Mouse (Mus musculus) neutrophil, adult 5-6 weeks (primary cell): ENCODE results near the gene Rb1. TPM values are rescaled to one million over a fixed set of nuclear protein-coding genes. Genes with fewer than 3 reads are reported as not detected.

ENCODE experiments used
- ATAC-seq: fragments of 151-379, 151-347 bp; 2 replicates; pipeline ENCODE4 v1.8.0; 2017; ENCODE audit warnings: mild to moderate bottlenecking, moderate TSS enrichment; ENCODE audit not compliant: insufficient number of reproducible peaks, poor library complexity, low FRiP score, severe bottlenecking; ENCODE audit errors: extremely low read depth
- total RNA-seq: library from RNA; stranded (forward); fragments of 200-1000 nt; gene quantifications from 2 replicates; pipeline ENCODE4 v1.2.3, GENCODE M21; 2017

The Rb1 gene
- total RNA-seq, 1 experiment from 2014 or later: 90.4 TPM

- ATAC-seq: peak; percentile 31; the same call in 1 of the 2 replicates
Observed at GRCm38 (mm10) chr14:73138483-73138882, 187.1 kb downstream of the Rb1 start.

- no peak for ATAC-seq
Observed at GRCm38 (mm10) chr14:73137234-73137633, 188.4 kb downstream of the Rb1 start.

Other genes with a start within 250 kb of the Rb1 start
- 18.3 and 20.0 TPM in 2 replicates for gene Rcbtb2, start 202.8 kb downstream of the Rb1 start, total RNA-seq
- 7.8 and 10.4 TPM in 2 replicates for gene Lpar6, start 87.9 kb downstream of the Rb1 start, total RNA-seq
- 993 and 1,047 TPM in 2 replicates for gene Itm2b, start 59.5 kb upstream of the Rb1 start, total RNA-seq
- gene Med4, start 184.2 kb upstream of the Rb1 start, total RNA-seq: 64.4 and 64.7 TPM in 2 replicates
- gene Sucla2, start 199.5 kb upstream of the Rb1 start, total RNA-seq: 53.2 and 62.5 TPM in 2 replicates
- gene Nudt15, start 222.4 kb upstream of the Rb1 start, total RNA-seq: 8.3 and 10.4 TPM in 2 replicates